Mouse (Mus musculus) neural tube, embryonic 12.5 days (tissue): ENCODE results near the gene Fam192a. TPM values are rescaled to one million over a fixed set of nuclear protein-coding genes. Genes with fewer than 3 reads are reported as not detected.

Experiments
- ATAC-seq: fragments of 200-750 bp; cut with Nextera tagmentation; 2 replicates; pipeline ENCODE4 v1.8.0; 2017; ENCODE audit warnings: low read depth, mild to moderate bottlenecking, moderate TSS enrichment, moderate library complexity; ENCODE audit not compliant: low FRiP score
- H3K27ac ChIP-seq: fragments of 300-500 bp; sonication (generic); 2 replicates; pipeline ENCODE4 v1.5.1; 2016
- H3K27me3 ChIP-seq: fragments of 300-500 bp; sonication (generic); replicated peaks from 2 replicates; pipeline ENCODE4 v1.6.1; 2016; ENCODE audit warnings: mild to moderate bottlenecking
- H3K36me3 ChIP-seq: fragments of 300-500 bp; sonication (generic); 2 replicates; pipeline ENCODE4 v1.6.1; 2016; ENCODE audit warnings: mild to moderate bottlenecking
- H3K4me1 ChIP-seq: fragments of 300-500 bp; sonication (generic); 2 replicates; pipeline ENCODE4 v1.6.1; 2016
- H3K4me2 ChIP-seq: fragments of 300-500 bp; sonication (generic); replicated peaks from 2 replicates; pipeline ENCODE4 v1.6.1; 2016; ENCODE audit warnings: mild to moderate bottlenecking
- H3K4me3 ChIP-seq: fragments of 300-500 bp; sonication (generic); 2 replicates; pipeline ENCODE4 v1.5.1; 2016
- H3K9ac ChIP-seq: fragments of 300-500 bp; sonication (generic); 2 replicates; pipeline ENCODE4 v1.6.1; 2016; ENCODE audit warnings: mild to moderate bottlenecking
- H3K9me3 ChIP-seq: fragments of 300-500 bp; sonication (generic); 2 replicates; pipeline ENCODE4 v1.6.1; 2016; ENCODE audit warnings: mild to moderate bottlenecking
- WGBS: fragments of 180-500 bp; shearing (Covaris S2); methylation state at CpG from one replicate; pipeline ENCODE4 v1.1.7; 2016; 5-methylcytosine and 5-hydroxymethylcytosine counted together
- polyA plus RNA-seq: library from polyadenylated mRNA; unstranded; fragments of >200 nt; fragmentation: Nextera tagmentation; extraction: Ambion mirVana; gene quantifications from 2 replicates; pipeline ENCODE4 v1.2.1, GENCODE M21; 2016

The Fam192a gene
- polyA plus RNA-seq, 1 experiment from 2014 or later = 105 TPM

DNA sequence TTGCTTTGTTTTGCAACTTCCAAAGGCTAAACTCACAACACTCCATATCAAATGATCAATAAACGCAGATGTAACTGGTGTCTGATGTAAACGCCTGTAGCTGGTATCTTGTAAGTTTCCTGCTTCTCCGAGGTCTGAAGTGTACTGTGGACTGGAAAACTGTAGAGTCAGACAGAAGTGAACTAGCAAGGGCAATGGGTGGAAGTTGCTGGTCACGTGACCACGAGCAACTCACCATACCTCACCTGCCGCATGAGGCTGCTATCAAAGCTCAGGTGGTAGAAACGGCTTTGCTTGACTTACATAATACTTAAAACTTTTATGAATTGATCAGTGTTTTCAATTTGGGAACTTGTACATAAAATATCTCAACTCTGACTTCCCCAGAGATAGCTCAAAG is 74.6 kb downstream of the Fam192a start:
- Histone ChIP-seq H3K27ac (no peak overlapping the region), H3K36me3 (no peaks in the 10 kb centered on the region), H3K4me3 (no peak overlapping the region), H3K9me3 (no peaks in the 10 kb centered on the region), H3K4me1 (no peaks in the 10 kb centered on the region), H3K27me3 (peaks cover 15% of the 10 kb centered on the region; the same call in 1 of the 2 replicates), H3K9ac (no peak overlapping the region), H3K4me2 (no peak overlapping the region)
- no peak for ATAC-seq
- WGBS = 84% methylated on average over 7 of the region's 7 CpGs

- 91% methylated on average over 9 of the region's 9 CpGs for WGBS
- ATAC-seq = no peak
- H3K4me2 ChIP-seq = no peak overlapping the region
- no peaks in the 10 kb centered on the region for H3K4me1 ChIP-seq
- H3K9ac ChIP-seq = no peak overlapping the region
- H3K9me3 ChIP-seq = no peaks in the 10 kb centered on the region
- H3K36me3 ChIP-seq = no peaks in the 10 kb centered on the region
- H3K27me3 ChIP-seq = no peaks in the 10 kb centered on the region
- no peak overlapping the region for H3K4me3 ChIP-seq
- no peak overlapping the region for H3K27ac ChIP-seq
These were observed 77.2 kb downstream of the Fam192a start for GRCm38 (mm10) chr8:94524554-94524953.

Other genes starting within 250 kb of the Fam192a start
- 52.6 and 55.5 TPM in 2 replicates for gene Herpud1, start 215.6 kb downstream of the Fam192a start, polyA plus RNA-seq
- gene Nlrc5, start 167.6 kb downstream of the Fam192a start, polyA plus RNA-seq = 0.17 and 0.39 TPM in 2 replicates
- 12.6 and 14.4 TPM in 2 replicates for gene Cpne2, start 69.0 kb downstream of the Fam192a start, polyA plus RNA-seq
- gene Rspry1, start 60 bp downstream of the Fam192a start, polyA plus RNA-seq = 52.0 and 57.4 TPM in 2 replicates
- 225 and 236 TPM in 2 replicates for gene Arl2bp, start 64.6 kb upstream of the Fam192a start, polyA plus RNA-seq
- 0.66 and 0.97 TPM in 2 replicates for gene Pllp, start 94.3 kb upstream of the Fam192a start, polyA plus RNA-seq
- not detected in 2 replicates for gene Ccl22, start 143.6 kb upstream of the Fam192a start, polyA plus RNA-seq
- 7.5 and 9.4 TPM in 2 replicates for gene Cx3cl1, start 170.0 kb upstream of the Fam192a start, polyA plus RNA-seq
- not detected in 2 replicates for gene Ccl17, start 208.5 kb upstream of the Fam192a start, polyA plus RNA-seq
- 52.3 and 57.6 TPM in 2 replicates for gene Coq9, start 236.3 kb upstream of the Fam192a start, polyA plus RNA-seq
- 190 and 193 TPM in 2 replicates for gene Ciapin1, start 236.4 kb upstream of the Fam192a start, polyA plus RNA-seq